Comparison of ENCODE assay signal across 10 mouse cellular contexts in the genomic region with DNA sequence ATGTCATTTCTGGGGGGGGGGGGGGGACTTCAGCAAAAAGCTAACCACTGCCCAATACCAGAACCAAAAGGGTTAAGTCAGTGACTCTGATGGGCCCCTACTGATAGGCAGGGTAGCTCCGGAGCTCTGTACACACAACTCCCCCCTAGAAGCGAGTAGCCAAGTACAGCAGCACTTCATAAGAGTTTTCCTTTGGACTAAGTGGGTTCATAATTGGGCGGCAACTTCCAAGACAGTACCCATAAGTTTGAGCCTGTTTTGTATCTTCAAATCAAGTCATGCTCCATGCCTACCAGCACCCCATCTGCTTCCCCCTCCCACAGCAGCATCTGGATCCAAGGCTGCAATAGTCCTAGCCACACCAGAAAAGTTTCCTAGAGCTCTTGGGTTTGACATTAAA. TPM values are rescaled to one million over a fixed set of nuclear protein-coding genes. Genes with fewer than 3 reads are reported as not detected.
DNase-seq lines count a peak whose midpoint lies in the region; ATAC-seq and TF ChIP-seq lines count a peak whose summit lies in the region.
"Had no signal": no experiment of that assay in that cellular context is flagged by ENCODE, and none has a peak within 500 bp of the region (broad histone marks: within the 10 kb centered on the region; RNA-seq: fewer than 3 reads in every experiment).

No protein-coding gene starts in this region.

- 45% methylated on average over 3 of the region's 3 CpGs for WGBS in lung, postnatal 0 days
- WGBS in lung, adult 2 months: 47% methylated on average over 3 of the region's 3 CpGs
- 60% methylated on average over 3 of the region's 3 CpGs for WGBS in intestine, embryonic 16.5 days
- 49% methylated on average over 3 of the region's 3 CpGs for WGBS in cerebellum, adult 2 months

- peak overlapping the region; percentile 73 for H3K4me3 ChIP-seq in erythroblast, embryonic 14.5 days (replicated peaks)
- no peak overlapping the region for H3K4me3 ChIP-seq in lung, postnatal 0 days (ENCODE audit: low read depth, low read length)
- no peak overlapping the region for H3K4me3 ChIP-seq in lung, adult 2 months (replicated peaks; ENCODE audit: extremely low read depth, low read depth, low read length)
- H3K4me3 ChIP-seq in intestine, embryonic 16.5 days (ENCODE audit: low read length): no peak overlapping the region
- peak overlapping the region; percentile 77 for H3K4me3 ChIP-seq in myocyte
- no peak overlapping the region for H3K4me3 ChIP-seq in cerebellum, adult 2 months (replicated peaks; ENCODE audit: insufficient read depth, low read depth, low read length)

- peaks cover 63% of the 10 kb centered on the region for H3K36me3 ChIP-seq in erythroblast, embryonic 14.5 days (ENCODE audit: control insufficient read depth)
- H3K36me3 ChIP-seq in lung, postnatal 0 days (ENCODE audit: insufficient read depth, low read length): peaks cover 17% of the 10 kb centered on the region
- H3K36me3 ChIP-seq in intestine, embryonic 16.5 days (ENCODE audit: control insufficient read depth, insufficient read depth, low read length): peaks cover 14% of the 10 kb centered on the region; the same call in 1 of the 2 replicates
- peaks cover 37% of the 10 kb centered on the region for H3K36me3 ChIP-seq in myocyte (ENCODE audit: control insufficient read depth, insufficient read depth)

- no peak for DNase-seq in lung, postnatal 0 days (ENCODE audit: low spot score)
- no peak for DNase-seq in lung, adult 2 months
- DNase-seq in cerebellum, adult 2 months: no peak
- DNase-seq in ovary, postnatal 10 days (ENCODE audit: low spot score): no peak
- DNase-seq: cerebellum, adult 9-11 months; gastrocnemius, postnatal 25 days had no signal

- H3K79me2 ChIP-seq in myocyte (ENCODE audit: control insufficient read depth, insufficient read depth): peaks cover 52% of the 10 kb centered on the region

- peak overlapping the region; percentile 93 for H3K27ac ChIP-seq in lung, postnatal 0 days (ENCODE audit: low read length)
- no peak overlapping the region; the same call in 1 of the 2 replicates for H3K27ac ChIP-seq in intestine, embryonic 16.5 days (ENCODE audit: low read length)
- H3K27ac ChIP-seq in cerebellum, adult 2 months (ENCODE audit: insufficient read depth, low read length): no peak overlapping the region

- peak overlapping the region; percentile 75; the same call in 1 of the 2 replicates for H3K4me2 ChIP-seq in lung, postnatal 0 days (replicated peaks; ENCODE audit: low read depth, low read length)
- H3K4me2 ChIP-seq in intestine, embryonic 16.5 days (ENCODE audit: low read depth, low read length): peak overlapping the region; percentile 48
- peak overlapping the region; percentile 71 for H3K4me2 ChIP-seq in myocyte (ENCODE audit: low read depth)

- H3ac ChIP-seq in myocyte (ENCODE audit: control insufficient read depth, insufficient read length): no peak overlapping the region

- H3K9ac ChIP-seq in lung, postnatal 0 days (replicated peaks; ENCODE audit: low read depth): no peak overlapping the region
- H3K9ac ChIP-seq in intestine, embryonic 16.5 days (ENCODE audit: low read depth, low read length): no peak overlapping the region

- no peak for TF ChIP-seq CTCF in lung, postnatal 0 days (IDR thresholded peaks at IDR 0.05)
- no peak for TF ChIP-seq CTCF in lung, adult 2 months (IDR thresholded peaks at IDR 0.05; ENCODE audit: insufficient read depth, low read length)
- TF ChIP-seq CTCF in cerebellum, adult 2 months (IDR thresholded peaks at IDR 0.05; ENCODE audit: borderline replicate concordance, insufficient read depth, low read depth, low read length): no peak

- TF ChIP-seq EP300 in lung, postnatal 0 days (IDR thresholded peaks at IDR 0.05): no peak

- no peaks in the 10 kb centered on the region for H3K9me3 ChIP-seq in erythroblast, embryonic 14.5 days (ENCODE audit: control insufficient read depth, low read length)
- H3K9me3 ChIP-seq in lung, postnatal 0 days (ENCODE audit: low read length): no peaks in the 10 kb centered on the region
- H3K9me3 ChIP-seq in intestine, embryonic 16.5 days (ENCODE audit: control insufficient read depth, low read length): no peaks in the 10 kb centered on the region

- H3K27me3 ChIP-seq in erythroblast, embryonic 14.5 days (ENCODE audit: control insufficient read depth): no peaks in the 10 kb centered on the region
- no peaks in the 10 kb centered on the region for H3K27me3 ChIP-seq in lung, postnatal 0 days (replicated peaks; ENCODE audit: insufficient read depth, low read length)
- no peaks in the 10 kb centered on the region for H3K27me3 ChIP-seq in intestine, embryonic 16.5 days (replicated peaks; ENCODE audit: control insufficient read depth, insufficient read depth, low read length)
- H3K27me3 ChIP-seq in myocyte (ENCODE audit: control insufficient read depth, insufficient read depth, insufficient read length): no peaks in the 10 kb centered on the region
- H3K27me3 ChIP-seq in cerebellum, adult 2 months (ENCODE audit: control insufficient read depth, insufficient read depth, low read length): no peaks in the 10 kb centered on the region

- peaks cover 37% of the 10 kb centered on the region for H3K4me1 ChIP-seq in erythroblast, embryonic 14.5 days (ENCODE audit: control insufficient read depth)
- peaks cover 6% of the 10 kb centered on the region; the same call in 1 of the 2 replicates for H3K4me1 ChIP-seq in lung, postnatal 0 days (ENCODE audit: insufficient read depth, low read depth, low read length)
- H3K4me1 ChIP-seq in lung, adult 2 months (ENCODE audit: control insufficient read depth, insufficient read depth, low read length): peaks cover 17% of the 10 kb centered on the region
- H3K4me1 ChIP-seq in intestine, embryonic 16.5 days (ENCODE audit: control insufficient read depth, insufficient read depth, low read length): peaks cover 19% of the 10 kb centered on the region
- H3K4me1 ChIP-seq in cerebellum, adult 2 months (ENCODE audit: control insufficient read depth, insufficient read depth, low read length): no peaks in the 10 kb centered on the region

- no peak for ATAC-seq in erythroblast, adult 5-6 weeks (replicated peaks; ENCODE audit: low FRiP score, poor library complexity, severe bottlenecking)
- ATAC-seq in lung, postnatal 0 days: no peak
- ATAC-seq in intestine, embryonic 16.5 days: no peak

- no peak for TF ChIP-seq POLR2A in lung, adult 2 months (IDR thresholded peaks at IDR 0.05; ENCODE audit: borderline replicate concordance, extremely low read depth, low read depth, low read length)
- TF ChIP-seq POLR2A in myocyte (IDR thresholded peaks at IDR 0.05; ENCODE audit: insufficient read length, low read depth): no peak
- TF ChIP-seq POLR2A in cerebellum, adult 2 months (IDR thresholded peaks at IDR 0.05; ENCODE audit: borderline replicate concordance, insufficient read depth, low read length): no peak

RNA-seq across cellular contexts. Expression of a gene that starts 1.2 kb away (rescaled TPM):
- polyA plus RNA-seq in erythroblast, embryonic 14.5 days (2012): 2.9 and 3.0 TPM in 2 replicates
- 135 and 146 TPM in 2 replicates for total RNA-seq in erythroblast, adult 5-6 weeks (2015; ENCODE audit: low replicate concordance)
- 35.0 and 81.7 TPM in 2 replicates for total RNA-seq in erythroblast, adult 5-6 weeks (2017; ENCODE audit: low replicate concordance)
- 88.8 and 89.7 TPM in 2 replicates for polyA plus RNA-seq in lung, postnatal 0 days (2015; fragmentation: Nextera tagmentation; extraction: Ambion mirVana)
- polyA plus RNA-seq in lung, adult 2 months (2012; rRNA removed): 61.4 and 85.3 TPM in 2 replicates
- 133 and 137 TPM in 2 replicates for polyA plus RNA-seq in intestine, embryonic 16.5 days (2015; fragmentation: Nextera tagmentation; extraction: Ambion mirVana)
- polyA plus RNA-seq in myocyte (2012; fragmentation: generic; extraction: Trizol): 64.3 TPM
- polyA plus RNA-seq in cerebellum, adult 2 months (2012; rRNA removed): 134 and 135 TPM in 2 replicates

RNA-seq across cellular contexts. Expression of a gene that starts 14.4 kb away (rescaled TPM):
- 3.3 and 3.6 TPM in 2 replicates for polyA plus RNA-seq in erythroblast, embryonic 14.5 days (2012)
- 105 and 119 TPM in 2 replicates for total RNA-seq in erythroblast, adult 5-6 weeks (2015; ENCODE audit: low replicate concordance)
- 161 and 226 TPM in 2 replicates for total RNA-seq in erythroblast, adult 5-6 weeks (2017; ENCODE audit: low replicate concordance)
- 130 and 143 TPM in 2 replicates for polyA plus RNA-seq in lung, postnatal 0 days (2015; fragmentation: Nextera tagmentation; extraction: Ambion mirVana)
- polyA plus RNA-seq in lung, adult 2 months (2012; rRNA removed): 79.0 and 88.0 TPM in 2 replicates
- polyA plus RNA-seq in intestine, embryonic 16.5 days (2015; fragmentation: Nextera tagmentation; extraction: Ambion mirVana): 120 and 124 TPM in 2 replicates
- 49.5 TPM for polyA plus RNA-seq in myocyte (2012; fragmentation: generic; extraction: Trizol)
- polyA plus RNA-seq in cerebellum, adult 2 months (2012; rRNA removed): 116 and 119 TPM in 2 replicates

RNA-seq across cellular contexts. Expression of a gene that starts 15.1 kb away (rescaled TPM):
- not detected in 2 replicates for polyA plus RNA-seq in erythroblast, embryonic 14.5 days (2012)
- not detected in 2 replicates for total RNA-seq in erythroblast, adult 5-6 weeks (2015; ENCODE audit: low replicate concordance)
- not detected in 2 replicates for total RNA-seq in erythroblast, adult 5-6 weeks (2017; ENCODE audit: low replicate concordance)
- polyA plus RNA-seq in lung, postnatal 0 days (2015; fragmentation: Nextera tagmentation; extraction: Ambion mirVana): 0.75 and 0.82 TPM in 2 replicates
- polyA plus RNA-seq in lung, adult 2 months (2012; rRNA removed): not detected in 2 replicates
- 0.91 and 1.6 TPM in 2 replicates for polyA plus RNA-seq in intestine, embryonic 16.5 days (2015; fragmentation: Nextera tagmentation; extraction: Ambion mirVana)
- polyA plus RNA-seq in myocyte (2012; fragmentation: generic; extraction: Trizol): 0.94 TPM
- 0.33 and 0.65 TPM in 2 replicates for polyA plus RNA-seq in cerebellum, adult 2 months (2012; rRNA removed)
- total RNA-seq: gastrocnemius, postnatal 25 days had no signal

RNA-seq across cellular contexts. Expression of a gene that starts 15.1 kb away (rescaled TPM):
- polyA plus RNA-seq in erythroblast, embryonic 14.5 days (2012): 4.9 and 5.0 TPM in 2 replicates
- 9.4 and 11.0 TPM in 2 replicates for total RNA-seq in erythroblast, adult 5-6 weeks (2015; ENCODE audit: low replicate concordance)
- 3.1 and 6.8 TPM in 2 replicates for total RNA-seq in erythroblast, adult 5-6 weeks (2017; ENCODE audit: low replicate concordance)
- polyA plus RNA-seq in lung, postnatal 0 days (2015; fragmentation: Nextera tagmentation; extraction: Ambion mirVana): 157 and 159 TPM in 2 replicates
- 188 and 217 TPM in 2 replicates for polyA plus RNA-seq in lung, adult 2 months (2012; rRNA removed)
- polyA plus RNA-seq in intestine, embryonic 16.5 days (2015; fragmentation: Nextera tagmentation; extraction: Ambion mirVana): 161 and 164 TPM in 2 replicates
- 59.4 TPM for polyA plus RNA-seq in myocyte (2012; fragmentation: generic; extraction: Trizol)
- polyA plus RNA-seq in cerebellum, adult 2 months (2012; rRNA removed): 169 and 170 TPM in 2 replicates

RNA-seq across cellular contexts. Expression of a gene that starts 18.6 kb away (rescaled TPM):
- polyA plus RNA-seq in erythroblast, embryonic 14.5 days (2012): 10.3 and 14.4 TPM in 2 replicates
- 55.1 and 59.6 TPM in 2 replicates for total RNA-seq in erythroblast, adult 5-6 weeks (2015; ENCODE audit: low replicate concordance)
- 24.3 and 37.4 TPM in 2 replicates for total RNA-seq in erythroblast, adult 5-6 weeks (2017; ENCODE audit: low replicate concordance)
- 114 and 127 TPM in 2 replicates for polyA plus RNA-seq in lung, postnatal 0 days (2015; fragmentation: Nextera tagmentation; extraction: Ambion mirVana)
- 88.7 and 103 TPM in 2 replicates for polyA plus RNA-seq in lung, adult 2 months (2012; rRNA removed)
- 110 and 120 TPM in 2 replicates for polyA plus RNA-seq in intestine, embryonic 16.5 days (2015; fragmentation: Nextera tagmentation; extraction: Ambion mirVana)
- polyA plus RNA-seq in myocyte (2012; fragmentation: generic; extraction: Trizol): 31.6 TPM
- polyA plus RNA-seq in cerebellum, adult 2 months (2012; rRNA removed): 15.9 and 20.2 TPM in 2 replicates

Comparison
In these comparisons a context has a peak if more than half of its experiments do, and no peak if none do; other contexts are left out.
1. H3K4me3 ChIP-seq: peak in erythroblast, embryonic 14.5 days (single experiment) and myocyte (single experiment); none in lung, postnatal 0 days (single experiment), lung, adult 2 months (single experiment), intestine, embryonic 16.5 days (single experiment) and cerebellum, adult 2 months (single experiment).
2. RNA of a gene that starts 1.2 kb away (polyA plus RNA-seq): 133 to 137 TPM in intestine, embryonic 16.5 days, 134 to 135 TPM in cerebellum, adult 2 months, 88.8 to 89.7 TPM in lung, postnatal 0 days, 61.4 to 85.3 TPM in lung, adult 2 months and 64.3 TPM in myocyte (single experiment); 2.9 to 3.0 TPM in erythroblast, embryonic 14.5 days; every median in the first group is over 10 times any median in the second.
3. RNA of a gene that starts 14.4 kb away (polyA plus RNA-seq): 130 to 143 TPM in lung, postnatal 0 days, 120 to 124 TPM in intestine, embryonic 16.5 days, 116 to 119 TPM in cerebellum, adult 2 months, 79.0 to 88.0 TPM in lung, adult 2 months and 49.5 TPM in myocyte (single experiment); 3.3 to 3.6 TPM in erythroblast, embryonic 14.5 days; every median in the first group is over 10 times any median in the second.
4. Peak in every context shown above with its lines, with median percentiles within 50 percentile points of each other: H3K4me2 ChIP-seq.